Mouse (Mus musculus): ENCODE results near the gene Ros1.

Gene Ros1

GRCm38 (mm10) chr10:52194957-52195852 lies at the start of gene Ros1:
Gene Ros1, minus strand, starts transcription at chr10:52195244.
- DNase-seq = no peak

DNA sequence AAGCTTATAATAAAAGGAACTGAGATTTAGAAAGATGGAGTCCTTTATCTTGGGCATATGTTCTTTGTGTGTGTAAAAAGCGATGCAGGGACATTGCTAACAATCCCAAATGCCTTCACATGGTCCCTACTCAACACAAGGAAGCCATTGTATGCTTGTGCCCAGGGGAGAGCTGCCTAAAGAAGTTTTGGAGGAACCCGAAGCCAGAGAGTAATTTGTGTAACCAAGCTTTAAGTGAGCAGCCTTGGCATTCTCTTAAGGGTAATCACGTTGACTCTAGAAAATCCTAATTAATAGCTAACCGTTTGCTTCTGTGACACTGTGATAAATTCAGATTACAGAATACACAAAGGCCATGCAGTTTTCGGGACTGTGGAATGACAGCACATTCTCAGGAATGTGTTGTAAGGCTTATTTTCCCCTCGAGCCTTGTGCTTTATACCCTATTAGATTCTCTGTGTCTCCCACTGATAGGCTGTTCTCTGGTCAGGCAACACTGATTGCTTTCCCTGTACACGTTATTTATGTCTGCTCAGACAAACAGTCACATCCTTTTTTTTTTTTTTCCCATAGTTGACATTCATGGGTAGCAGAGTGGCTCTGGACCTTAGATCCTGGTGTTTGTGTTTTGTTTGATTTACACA lies 47.8 kb upstream of the Ros1 start:
- DNase-seq = no peak

GRCm38 (mm10) chr10:52242015-52242414 lies 47.0 kb upstream of the Ros1 start:
- no peak for DNase-seq

GRCm38 (mm10) chr10:52235461-52235860 lies 40.4 kb upstream of the Ros1 start:
- DNase-seq = no peak

- no peak for DNase-seq
Measured at GRCm38 (mm10) chr10:52234654-52234981, 39.6 kb upstream of the Ros1 start.

DNA sequence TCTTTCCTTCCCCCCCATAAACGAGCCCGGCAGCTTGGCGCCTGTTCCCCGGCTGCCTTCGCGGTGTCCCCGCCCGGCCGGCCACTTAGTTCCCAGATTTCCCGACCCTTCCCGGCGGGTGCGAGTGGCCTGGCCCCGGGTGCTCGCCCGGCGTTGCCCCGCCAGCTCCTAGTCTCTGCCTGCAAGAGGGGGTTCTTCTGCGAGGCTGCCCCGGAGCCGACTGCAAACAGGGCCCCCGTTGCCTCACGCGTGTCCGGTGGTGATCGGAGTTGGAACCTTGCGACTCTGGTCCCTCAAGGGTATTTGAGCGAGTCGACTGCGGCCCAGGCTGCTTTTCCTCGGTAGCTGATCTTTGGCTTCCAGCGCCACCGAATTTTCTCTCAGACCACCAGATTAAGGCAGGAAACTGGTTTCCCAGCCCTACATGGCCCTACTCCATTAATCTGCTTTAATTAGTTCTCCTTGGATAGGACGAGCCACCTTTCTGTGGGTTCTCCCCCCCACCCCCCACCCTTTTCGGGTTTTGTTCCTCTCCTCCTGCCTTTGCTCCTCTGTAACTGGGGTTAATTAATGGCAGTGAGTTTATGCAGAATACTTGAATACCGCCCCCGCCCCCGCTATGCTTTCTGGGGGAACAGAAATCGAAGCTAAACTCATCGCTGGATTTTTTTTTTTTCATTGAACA lies 39.1 kb upstream of the Ros1 start:
- peak; percentile 68 for DNase-seq

DNA sequence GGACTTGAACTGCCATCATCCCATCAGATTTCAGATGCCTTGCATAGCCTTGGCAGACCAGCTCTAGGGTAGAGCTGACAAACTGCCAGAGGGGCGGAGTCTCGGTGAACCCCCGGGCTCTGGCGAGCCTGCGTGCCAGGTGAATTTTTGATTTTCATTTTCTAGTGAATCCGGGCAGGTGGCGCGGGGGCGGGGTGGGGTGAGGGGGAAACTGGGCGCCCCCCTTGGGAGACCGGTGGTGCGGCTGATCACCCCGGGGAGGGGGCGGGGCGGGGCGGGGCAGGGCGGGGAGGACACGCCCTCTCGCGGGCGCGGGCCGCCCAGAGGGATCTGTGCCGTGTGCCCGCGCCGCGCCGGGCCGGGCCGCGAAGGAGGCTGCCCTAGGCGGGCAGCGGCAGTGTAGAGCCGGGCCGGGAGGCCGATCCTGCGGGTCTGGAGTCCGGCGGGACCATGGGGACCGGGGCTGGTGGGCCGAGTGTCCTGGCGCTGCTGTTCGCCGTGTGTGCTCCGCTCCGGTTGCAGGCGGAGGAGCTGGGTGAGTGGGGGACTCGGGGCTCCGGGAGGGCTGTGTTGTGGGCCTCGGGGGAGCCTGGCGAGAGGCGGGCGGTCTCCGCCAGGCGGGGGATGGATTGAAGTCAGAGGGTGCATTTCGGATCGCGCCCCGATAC lies 38.4 kb upstream of the Ros1 start, which contains the start of gene Dcbld1:
Gene Dcbld1, plus strand, starts transcription at position 319 of the 668 bp plus-strand sequence.
- peak; percentile 88 for DNase-seq

- peak; percentile 72 for DNase-seq
Measured at GRCm38 (mm10) chr10:52232196-52233176, 37.4 kb upstream of the Ros1 start.

GRCm38 (mm10) chr10:52219600-52219999 lies 24.6 kb upstream of the Ros1 start:
- no peak for DNase-seq

DNA sequence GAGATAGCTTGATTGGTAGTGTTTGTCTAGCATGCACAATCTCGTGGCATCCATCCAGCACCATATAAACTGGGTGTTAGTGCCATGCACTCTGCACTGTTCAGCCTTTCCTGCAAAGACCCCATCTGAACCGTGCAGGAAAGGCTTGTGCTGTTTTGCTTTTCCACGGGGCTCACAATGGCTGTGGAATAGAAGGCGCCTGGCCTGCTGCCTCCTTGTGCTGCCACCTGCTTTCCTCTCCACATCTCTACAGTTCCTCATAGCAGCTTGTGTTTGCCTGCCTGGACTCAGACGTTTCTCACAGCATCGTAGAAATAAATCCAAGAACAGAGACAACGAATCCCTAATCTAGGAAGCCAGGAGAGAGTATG lies 22.5 kb upstream of the Ros1 start:
- no peak for DNase-seq

DNA sequence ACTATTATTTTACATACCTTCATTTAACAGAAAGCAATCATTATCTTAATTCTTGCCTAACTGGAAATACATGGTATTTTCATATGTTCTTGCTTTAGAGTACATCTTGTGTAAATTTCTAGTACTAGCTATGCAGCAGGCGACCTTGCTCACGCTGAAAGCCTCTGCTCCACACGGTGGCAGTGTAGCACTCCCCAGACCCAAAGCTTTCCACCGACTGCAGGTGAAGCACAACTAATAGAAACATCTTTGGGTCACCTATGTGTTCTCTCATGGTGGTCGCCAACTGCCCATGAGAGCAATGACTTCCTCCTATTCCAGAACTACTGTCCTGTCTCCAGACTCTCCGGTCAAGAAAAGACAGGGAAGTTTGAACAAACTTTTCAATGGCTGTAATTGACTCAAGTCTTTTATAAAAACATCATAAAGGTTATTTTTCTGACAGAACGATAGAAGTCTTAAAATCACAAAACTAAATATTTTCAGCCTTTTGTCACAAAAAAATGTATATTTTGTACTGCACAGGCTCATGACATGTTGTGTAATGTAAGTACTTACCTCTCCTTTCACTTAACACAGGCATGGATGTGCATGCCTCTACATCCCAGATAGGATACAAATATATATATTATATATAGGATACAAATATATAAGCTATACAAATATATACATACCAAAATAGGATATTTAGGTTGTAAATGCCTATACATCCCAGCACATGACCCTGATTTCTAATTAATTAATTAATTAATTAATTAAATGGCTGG lies 21.9 kb upstream of the Ros1 start:
- DNase-seq = peak; percentile 72

DNA sequence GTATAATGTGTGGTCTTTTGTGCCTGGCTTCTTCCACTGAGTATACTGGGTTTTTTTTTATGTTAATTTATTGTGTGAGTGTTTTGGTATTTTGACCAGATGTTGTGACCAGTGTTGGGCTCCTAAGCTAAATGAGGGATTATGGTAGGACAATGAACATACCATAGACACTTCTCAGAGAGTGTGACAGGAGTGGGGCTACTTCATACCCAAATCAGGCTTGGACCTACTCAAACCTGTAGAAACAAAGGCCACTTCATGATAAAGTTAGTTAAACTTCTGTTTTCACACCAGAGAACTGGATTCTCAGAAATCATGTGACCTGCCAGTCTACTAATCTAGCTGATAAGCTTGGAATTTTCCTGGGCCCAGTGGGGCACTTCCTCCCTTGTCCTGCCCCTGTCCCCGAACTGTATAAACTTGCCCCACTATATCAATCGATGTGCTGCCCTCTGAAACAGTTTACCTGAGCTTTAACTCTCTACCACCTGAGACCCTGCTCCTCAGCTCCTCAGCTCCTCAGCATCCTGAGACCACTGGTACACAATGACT lies 20.3 kb upstream of the Ros1 start:
- no peak for DNase-seq

GRCm38 (mm10) chr10:52204006-52204405 lies 9.0 kb upstream of the Ros1 start:
- no peak for DNase-seq

- no peak for DNase-seq
Measured at GRCm38 (mm10) chr10:52185900-52186299, 9.1 kb downstream of the Ros1 start.

DNA sequence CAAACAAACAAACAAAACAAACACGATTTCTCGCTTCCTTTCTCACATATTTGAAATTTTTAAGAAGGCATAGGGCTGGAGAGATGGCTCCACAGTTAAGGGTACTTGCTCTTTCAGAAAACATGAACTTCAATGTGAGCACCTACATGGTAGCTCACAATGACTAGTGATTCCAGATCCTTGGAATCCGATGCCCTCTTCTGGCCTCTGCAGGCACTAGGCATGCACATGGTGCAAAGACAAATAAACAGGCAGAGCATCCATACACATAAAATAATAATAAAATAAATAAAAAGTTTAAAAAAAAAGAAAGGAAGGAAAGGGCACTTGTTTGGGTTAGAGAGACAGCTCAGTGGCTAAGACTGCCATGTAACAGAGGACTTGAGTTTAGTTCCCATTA lies 12.2 kb downstream of the Ros1 start:
- no peak for DNase-seq

GRCm38 (mm10) chr10:52174376-52174775 lies 20.7 kb downstream of the Ros1 start:
- DNase-seq = no peak

- no peak for DNase-seq
Measured at GRCm38 (mm10) chr10:52170489-52170888, 24.6 kb downstream of the Ros1 start.

- no peak for DNase-seq
Measured at GRCm38 (mm10) chr10:52169841-52170240, 25.2 kb downstream of the Ros1 start.

DNA sequence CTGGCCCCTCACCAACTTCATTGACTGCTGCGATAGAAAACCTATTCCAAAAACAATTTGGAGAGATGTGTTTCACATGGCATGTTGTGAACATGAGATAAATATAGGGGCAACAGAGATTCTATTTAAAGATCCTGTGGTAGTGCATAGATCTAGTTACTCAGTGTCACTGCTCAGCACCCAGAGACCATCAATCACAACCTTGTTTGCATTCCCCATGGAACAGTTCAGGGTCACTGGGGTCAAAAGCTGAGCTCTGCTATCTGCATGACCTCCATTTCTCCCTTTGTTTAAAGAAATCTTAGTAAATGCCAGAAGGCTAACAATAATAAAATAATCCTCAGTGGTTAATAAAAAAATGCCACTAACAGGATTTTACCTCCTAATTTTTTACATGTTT lies 29.7 kb downstream of the Ros1 start:
- DNase-seq = peak; percentile 21

- no peak for DNase-seq
Measured at GRCm38 (mm10) chr10:52160604-52161003, 34.4 kb downstream of the Ros1 start.

DNA sequence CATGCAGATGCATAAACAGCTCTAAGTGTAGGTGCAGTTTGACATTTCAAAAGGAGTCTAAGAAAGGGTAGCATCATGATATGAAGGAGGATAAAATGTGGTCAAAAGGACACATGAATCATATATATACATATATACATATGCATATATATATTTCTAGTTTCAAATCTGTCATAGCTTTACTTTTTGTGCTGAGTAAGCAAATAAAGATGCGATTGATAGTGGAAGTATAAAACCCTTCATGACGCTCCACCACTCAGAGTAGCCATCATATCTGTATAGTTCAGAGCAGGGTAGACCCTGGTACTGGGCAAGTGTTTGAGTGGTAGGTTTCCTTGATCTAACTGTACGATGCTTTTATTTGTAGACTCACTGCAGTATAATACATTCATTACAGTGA lies 35.3 kb downstream of the Ros1 start:
- no peak for DNase-seq

Data from embryo, embryonic 11 days (tissue).